8 mouse cellular contexts compared by ENCODE assay signal in the genomic region with DNA sequence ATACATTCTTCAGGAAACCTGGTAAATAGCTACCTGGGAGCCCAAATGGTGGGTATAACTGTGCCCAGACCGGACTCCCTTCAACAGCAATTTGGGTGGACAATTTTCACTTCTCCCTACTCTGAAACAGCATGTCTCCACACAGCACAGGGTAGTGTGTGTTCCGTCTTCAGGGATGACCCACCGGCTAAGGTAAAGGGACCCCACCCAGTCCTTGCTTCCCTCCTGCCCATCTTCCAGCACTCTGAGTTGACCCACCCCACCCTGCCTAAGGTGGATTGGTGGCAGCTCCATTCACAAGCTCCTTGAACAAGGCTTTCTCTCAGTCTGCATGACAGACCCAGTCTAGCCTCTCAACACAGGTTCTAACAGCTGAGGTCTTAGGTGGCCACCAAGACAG. TPM values are rescaled to one million over a fixed set of nuclear protein-coding genes. Genes with fewer than 3 reads are reported as not detected.
A peak's percentile ranks its signal among the peaks of the same experiment; 100 is the strongest.
DNase-seq lines count a peak whose midpoint lies in the region; ATAC-seq and TF ChIP-seq lines count a peak whose summit lies in the region.
"Had no signal": no experiment of that assay in that cellular context is flagged by ENCODE, and none has a peak within 500 bp of the region (broad histone marks: within the 10 kb centered on the region; RNA-seq: fewer than 3 reads in every experiment).

No protein-coding gene starts in this region.

- H3K4me2 ChIP-seq in kidney, embryonic 15.5 days, result peak overlapping the region; percentile 23; the same call in 1 of the 2 replicates
- H3K4me2 ChIP-seq in forebrain, embryonic 15.5 days (replicated peaks), result no peak overlapping the region
- peak overlapping the region; percentile 45 for H3K4me2 ChIP-seq in intestine, embryonic 15.5 days (replicated peaks)
- H3K4me2 ChIP-seq in midbrain, postnatal 0 days (ENCODE audit: low read depth, low read length, poor library complexity, severe bottlenecking), result no peak overlapping the region

- H3K27me3 ChIP-seq in kidney, embryonic 15.5 days, result no peaks in the 10 kb centered on the region
- H3K27me3 ChIP-seq in forebrain, embryonic 15.5 days, result no peaks in the 10 kb centered on the region
- no peaks in the 10 kb centered on the region for H3K27me3 ChIP-seq in intestine, embryonic 15.5 days (replicated peaks)
- no peaks in the 10 kb centered on the region for H3K27me3 ChIP-seq in midbrain, postnatal 0 days (ENCODE audit: insufficient read depth, low read length)

- WGBS in kidney, embryonic 15.5 days, result 84% methylated on average over 3 of the region's 3 CpGs
- 89% methylated on average over 3 of the region's 3 CpGs for WGBS in forebrain, embryonic 15.5 days
- WGBS in intestine, embryonic 15.5 days, result 66% methylated on average over 3 of the region's 3 CpGs
- WGBS in midbrain, postnatal 0 days, result 89% methylated on average over 3 of the region's 3 CpGs

- ATAC-seq in kidney, embryonic 15.5 days (replicated peaks; ENCODE audit: low FRiP score), result no peak
- no peak for ATAC-seq in forebrain, embryonic 15.5 days (replicated peaks)
- ATAC-seq in intestine, embryonic 15.5 days, result no peak
- no peak for ATAC-seq in midbrain, postnatal 0 days (ENCODE audit: low FRiP score)

- no peaks in the 10 kb centered on the region for H3K9me3 ChIP-seq in kidney, embryonic 15.5 days (replicated peaks)
- no peaks in the 10 kb centered on the region for H3K9me3 ChIP-seq in forebrain, embryonic 15.5 days
- H3K9me3 ChIP-seq in intestine, embryonic 15.5 days, result no peaks in the 10 kb centered on the region
- no peaks in the 10 kb centered on the region for H3K9me3 ChIP-seq in midbrain, postnatal 0 days (ENCODE audit: low read length)

- no peak for TF ChIP-seq CTCF in midbrain, postnatal 0 days (IDR thresholded peaks at IDR 0.05)

- H3K27ac ChIP-seq in kidney, embryonic 15.5 days, result peak overlapping the region; percentile 90
- H3K27ac ChIP-seq in forebrain, embryonic 15.5 days (replicated peaks), result peak overlapping the region; percentile 93; the same call in 1 of the 2 replicates
- H3K27ac ChIP-seq in intestine, embryonic 15.5 days, result peak overlapping the region; percentile 79
- 0 out of 2 replicates have a peak overlapping the region, but pooled peaks have one; percentile 26 for H3K27ac ChIP-seq in midbrain, postnatal 0 days (ENCODE audit: low read depth, low read length)

- DNase-seq in kidney, adult 18-20 months, result no peak
- DNase-seq in midbrain, postnatal 0 days (ENCODE audit: low spot score), result no peak
- no peak for DNase-seq in right cerebral cortex, postnatal 14 days
- no peak for DNase-seq in ovary, postnatal 10 days (ENCODE audit: low spot score)

- no peak overlapping the region for H3K9ac ChIP-seq in kidney, embryonic 15.5 days
- no peak overlapping the region for H3K9ac ChIP-seq in forebrain, embryonic 15.5 days (replicated peaks)
- H3K9ac ChIP-seq in intestine, embryonic 15.5 days, result no peak overlapping the region
- no peak overlapping the region for H3K9ac ChIP-seq in midbrain, postnatal 0 days (replicated peaks; ENCODE audit: low read length, poor library complexity, severe bottlenecking)

- H3K4me1 ChIP-seq in kidney, embryonic 15.5 days, result peaks cover 78% of the 10 kb centered on the region
- H3K4me1 ChIP-seq in forebrain, embryonic 15.5 days, result peaks cover 67% of the 10 kb centered on the region
- H3K4me1 ChIP-seq in intestine, embryonic 15.5 days (replicated peaks), result peaks cover 64% of the 10 kb centered on the region
- H3K4me1 ChIP-seq in midbrain, postnatal 0 days (ENCODE audit: insufficient read depth, low read length), result peaks cover 34% of the 10 kb centered on the region; the same call in 1 of the 2 replicates

- H3K4me3 ChIP-seq in kidney, embryonic 15.5 days (replicated peaks), result no peak overlapping the region
- no peak overlapping the region for H3K4me3 ChIP-seq in forebrain, embryonic 15.5 days
- no peak overlapping the region for H3K4me3 ChIP-seq in intestine, embryonic 15.5 days (replicated peaks)
- H3K4me3 ChIP-seq in midbrain, postnatal 0 days (ENCODE audit: low read depth, low read length), result no peak overlapping the region
- H3K4me3 ChIP-seq: erythroblast, embryonic 14.5 days had no signal

- peaks cover 69% of the 10 kb centered on the region for H3K36me3 ChIP-seq in kidney, embryonic 15.5 days
- peaks cover 19% of the 10 kb centered on the region for H3K36me3 ChIP-seq in forebrain, embryonic 15.5 days
- peaks cover 35% of the 10 kb centered on the region for H3K36me3 ChIP-seq in intestine, embryonic 15.5 days
- H3K36me3 ChIP-seq in midbrain, postnatal 0 days (ENCODE audit: insufficient read depth, low read length), result peaks cover 12% of the 10 kb centered on the region

RNA-seq across cellular contexts. Expression of a gene that starts 33.6 kb away (rescaled TPM):
- polyA plus RNA-seq in kidney, embryonic 15.5 days (2015; fragmentation: Nextera tagmentation; extraction: Ambion mirVana), result 22.0 and 24.6 TPM in 2 replicates
- polyA plus RNA-seq in forebrain, embryonic 15.5 days (2015; fragmentation: Nextera tagmentation; extraction: Ambion mirVana), result 22.6 and 26.1 TPM in 2 replicates
- polyA plus RNA-seq in intestine, embryonic 15.5 days (2015; fragmentation: Nextera tagmentation; extraction: Ambion mirVana), result 11.3 and 12.2 TPM in 2 replicates
- 48.9 and 65.8 TPM in 2 replicates for total RNA-seq in midbrain, postnatal 0 days (2014; rRNA removed)
- 6.8 and 7.6 TPM in 2 replicates for polyA plus RNA-seq in midbrain, postnatal 0 days (2015; fragmentation: Nextera tagmentation; extraction: Ambion mirVana)

RNA-seq across cellular contexts. Expression of a gene that starts 37.8 kb away (rescaled TPM):
- 25.3 and 26.0 TPM in 2 replicates for polyA plus RNA-seq in kidney, embryonic 15.5 days (2015; fragmentation: Nextera tagmentation; extraction: Ambion mirVana)
- 18.3 and 19.8 TPM in 2 replicates for polyA plus RNA-seq in forebrain, embryonic 15.5 days (2015; fragmentation: Nextera tagmentation; extraction: Ambion mirVana)
- polyA plus RNA-seq in intestine, embryonic 15.5 days (2015; fragmentation: Nextera tagmentation; extraction: Ambion mirVana), result 20.2 and 24.7 TPM in 2 replicates
- total RNA-seq in midbrain, postnatal 0 days (2014; rRNA removed), result 63.3 and 76.7 TPM in 2 replicates
- polyA plus RNA-seq in midbrain, postnatal 0 days (2015; fragmentation: Nextera tagmentation; extraction: Ambion mirVana), result 9.9 and 12.6 TPM in 2 replicates

Comparison
In these comparisons a context has a peak if more than half of its experiments do, and no peak if none do; other contexts are left out.
1. H3K27ac ChIP-seq: peak in every context shown above with its lines; median percentile 93 in forebrain, embryonic 15.5 days; 90 in kidney, embryonic 15.5 days; 79 in intestine, embryonic 15.5 days; 26 in midbrain, postnatal 0 days.
2. H3K4me2 ChIP-seq: peak in kidney, embryonic 15.5 days (single experiment) and intestine, embryonic 15.5 days (single experiment); none in forebrain, embryonic 15.5 days (single experiment) and midbrain, postnatal 0 days (single experiment).